Mouse (Mus musculus) R1 (cell line): Measurements from ENCODE around the gene Bbs7.

Experiments
- DNase-seq: peaks from one replicate; pipeline ENCODE4 v3.0.0-alpha.2; 2018; ENCODE audit warnings: low read depth, low spot score

Gene Bbs7

GRCm38 (mm10) chr3:36551851-36552384 lies 61.4 kb downstream of the Bbs7 start:
- no peak for DNase-seq

GRCm38 (mm10) chr3:36551343-36551742 lies 61.9 kb downstream of the Bbs7 start:
- no peak for DNase-seq

DNA sequence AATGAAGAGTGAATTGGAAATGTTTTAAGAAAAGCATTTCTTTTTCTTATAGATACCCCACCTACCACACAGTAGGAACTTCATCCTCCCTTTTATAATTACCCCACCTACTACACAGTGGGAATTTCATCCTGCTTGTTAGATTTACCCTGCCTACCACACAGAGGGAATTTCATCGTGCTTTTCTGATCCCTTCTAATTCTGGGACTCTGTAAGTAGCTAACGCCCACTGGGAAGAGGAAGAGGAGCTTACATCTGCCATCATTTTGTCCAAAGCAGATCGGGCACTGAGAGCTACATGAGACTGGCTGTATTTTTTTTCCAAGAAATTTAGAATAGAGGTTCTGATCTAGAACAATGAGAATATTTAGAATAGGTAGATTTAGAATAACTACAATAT lies 68.3 kb downstream of the Bbs7 start:
- no peak for DNase-seq

GRCm38 (mm10) chr3:36541399-36541798 lies 71.9 kb downstream of the Bbs7 start:
- DNase-seq = no peak

DNA sequence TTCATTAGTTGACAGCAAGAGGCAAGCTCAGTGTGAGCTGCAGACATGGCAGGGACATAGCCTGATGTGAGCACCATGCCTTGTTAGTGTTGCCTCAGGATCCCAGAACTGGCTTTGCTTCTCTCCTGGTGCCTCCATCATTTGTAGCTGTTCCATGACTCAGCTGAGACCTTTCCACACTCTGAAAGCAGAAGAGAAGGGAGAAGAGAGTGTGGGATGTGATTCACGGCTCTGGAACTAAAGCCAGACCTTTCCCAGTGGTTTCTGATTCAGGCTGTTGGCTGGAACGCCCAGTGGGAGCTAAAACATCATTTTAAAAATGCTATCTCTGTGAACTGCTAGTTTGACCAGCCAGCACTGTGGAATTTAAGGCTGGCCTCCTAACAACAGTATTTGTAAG lies 72.5 kb downstream of the Bbs7 start:
- DNase-seq = no peak

DNA sequence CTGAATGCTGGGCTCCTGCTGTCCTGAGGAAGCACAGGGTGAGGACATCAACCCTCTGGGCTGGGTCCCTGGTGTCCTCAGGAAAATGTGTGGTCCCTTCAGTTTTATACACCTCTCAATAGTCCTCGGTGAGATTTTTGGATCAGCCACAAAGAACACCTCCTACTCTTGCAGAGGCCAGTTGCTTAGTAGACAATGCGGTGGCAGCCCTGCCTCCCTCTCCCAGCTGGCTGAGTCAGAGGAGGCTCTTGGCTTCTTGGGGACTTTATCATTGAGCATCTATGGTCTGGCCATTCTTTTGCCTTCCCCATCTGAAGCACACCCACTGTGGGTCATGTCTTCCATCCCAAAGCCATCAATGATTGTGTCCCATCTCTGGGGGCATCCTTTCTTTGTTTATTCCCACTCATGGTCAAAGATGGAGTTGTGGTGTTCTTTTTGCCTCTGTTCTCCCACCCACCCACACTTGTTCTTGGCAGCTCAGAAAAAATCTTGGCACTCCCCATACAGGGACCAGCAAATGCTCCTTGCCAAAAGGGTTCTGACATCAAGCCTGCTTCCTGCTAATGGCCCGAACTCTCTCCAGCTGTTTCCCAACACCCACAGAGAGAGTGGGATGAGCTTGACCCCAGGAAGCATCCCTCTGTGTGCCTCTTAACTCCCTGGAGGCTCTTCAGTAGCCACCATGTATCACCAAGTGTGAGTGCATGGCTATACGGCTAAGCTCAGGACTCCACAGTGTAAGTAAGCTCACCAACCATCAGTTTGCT lies 75.4 kb downstream of the Bbs7 start:
- no peak for DNase-seq

- DNase-seq = peak; percentile 3
Observed at GRCm38 (mm10) chr3:36536041-36536440, 77.2 kb downstream of the Bbs7 start.

- DNase-seq = no peak
Observed at GRCm38 (mm10) chr3:36533201-36533672, 80.0 kb downstream of the Bbs7 start.

- DNase-seq = no peak
Observed at GRCm38 (mm10) chr3:36532738-36533137, 80.5 kb downstream of the Bbs7 start.

GRCm38 (mm10) chr3:36531979-36532542 lies 81.2 kb downstream of the Bbs7 start:
- DNase-seq = no peak

GRCm38 (mm10) chr3:36531242-36531641 lies 82.0 kb downstream of the Bbs7 start:
- no peak for DNase-seq

- DNase-seq = peak; percentile 36
Observed at GRCm38 (mm10) chr3:36530781-36531180, 82.5 kb downstream of the Bbs7 start.

DNA sequence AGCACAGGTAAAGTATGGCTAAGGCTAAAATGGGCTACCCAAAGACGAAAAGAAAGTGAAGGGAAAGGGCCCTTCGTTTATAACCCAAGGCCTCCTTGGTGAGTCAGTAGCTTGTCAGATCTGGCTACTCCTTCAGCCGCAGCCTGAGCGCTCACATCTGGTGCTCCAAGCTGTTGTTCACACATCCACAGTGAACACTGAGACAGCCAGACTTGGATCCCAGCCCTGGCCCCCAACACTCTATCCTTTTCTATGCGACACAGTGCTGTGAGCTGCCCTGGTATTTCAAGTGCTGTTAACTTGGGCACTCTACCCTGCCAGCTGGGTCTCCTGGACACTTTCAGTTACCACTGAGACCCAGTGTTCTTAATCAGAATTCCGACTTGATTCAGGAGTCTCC lies 82.9 kb downstream of the Bbs7 start:
- DNase-seq = no peak

DNA sequence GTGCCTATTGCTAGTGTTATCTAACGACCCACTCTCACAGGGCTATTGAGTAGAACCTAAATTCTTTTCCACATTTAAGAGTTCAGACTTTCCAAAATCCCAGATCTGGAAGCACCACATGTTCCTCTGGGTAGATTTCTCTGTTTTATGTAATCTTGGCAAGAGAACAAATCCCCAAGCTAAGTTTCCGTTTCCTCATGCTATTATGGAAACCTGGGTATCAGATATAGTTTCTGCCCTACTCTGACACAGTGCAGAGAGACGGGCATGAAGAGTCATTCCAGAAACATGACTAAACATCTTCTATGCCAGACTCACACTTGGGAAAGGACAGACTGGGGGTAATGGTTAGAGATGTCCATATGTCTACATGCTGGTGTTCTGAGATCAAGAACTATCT lies 88.8 kb downstream of the Bbs7 start:
- no peak for DNase-seq
